ENCODE assay signal across 19 mouse cellular contexts in the genomic region with DNA sequence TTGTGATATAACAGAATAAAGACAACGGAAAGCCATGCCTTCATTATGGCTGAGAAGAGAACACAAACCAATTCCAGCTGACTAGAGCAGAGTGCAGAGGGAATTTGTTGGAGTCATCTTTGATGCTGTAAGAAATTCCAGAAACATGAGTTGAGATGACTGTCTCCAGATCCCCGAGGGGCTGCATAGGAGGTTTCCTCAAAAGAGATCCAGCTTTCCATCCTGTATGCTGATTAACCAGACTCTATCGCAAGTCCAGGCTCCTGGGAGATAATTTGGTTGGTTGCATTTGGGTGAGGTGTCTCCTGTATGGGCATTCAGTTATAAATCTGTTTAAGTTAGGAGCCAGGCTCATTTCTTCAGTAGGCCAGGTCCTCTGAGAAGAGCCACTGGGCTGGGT. TPM values are rescaled to one million over a fixed set of nuclear protein-coding genes. Genes with fewer than 3 reads are reported as not detected.
DNase-seq lines count a peak whose midpoint lies in the region; ATAC-seq and TF ChIP-seq lines count a peak whose summit lies in the region.
"Had no signal": no experiment of that assay in that cellular context is flagged by ENCODE, and none has a peak within 500 bp of the region (broad histone marks: within the 10 kb centered on the region; RNA-seq: fewer than 3 reads in every experiment).

No protein-coding gene starts in this region.

- DNase-seq in heart, adult 11 months, result peak; percentile 66
- no peak for DNase-seq in heart, embryonic 10.5 days (ENCODE audit: low spot score)
- DNase-seq in NIH3T3 (ENCODE audit: low read depth), result peak; percentile 69
- DNase-seq in midbrain, embryonic 14.5 days, result no peak
- DNase-seq in testis, postnatal 14 days (ENCODE audit: low spot score), result no peak
- DNase-seq: adrenal gland, adult 8-10 months; adrenal gland, postnatal 36 days; cerebellum, adult 2 months; cerebellum, postnatal 14 days; embryo, embryonic 11 days; gastrocnemius, postnatal 10 days; heart, postnatal 36 days; kidney, adult 2 months had no signal

- H3K27me3 ChIP-seq in heart, embryonic 10.5 days (ENCODE audit: insufficient read depth, poor library complexity, severe bottlenecking), result no peaks in the 10 kb centered on the region
- H3K27me3 ChIP-seq in E14TG2a.4 (ENCODE audit: insufficient read depth, low read length), result no peaks in the 10 kb centered on the region
- no peaks in the 10 kb centered on the region for H3K27me3 ChIP-seq in midbrain, embryonic 14.5 days (ENCODE audit: control insufficient read depth, insufficient read depth, low read length)
- H3K27me3 ChIP-seq: embryonic facial prominence, embryonic 12.5 days; forebrain, embryonic 15.5 days; heart, embryonic 13.5 days; hindbrain, embryonic 15.5 days had no signal

- WGBS in heart, embryonic 10.5 days, result 87% methylated on average over 3 of the region's 3 CpGs
- 87% methylated on average over 3 of the region's 3 CpGs for WGBS in midbrain, embryonic 14.5 days

- peaks cover 5% of the 10 kb centered on the region for H3K4me1 ChIP-seq in heart, embryonic 10.5 days
- H3K4me1 ChIP-seq in E14TG2a.4 (replicated peaks; ENCODE audit: low read depth, low read length), result peaks cover 51% of the 10 kb centered on the region
- H3K4me1 ChIP-seq in embryonic fibroblast, embryonic 13.5 days (ENCODE audit: control insufficient read depth, insufficient read depth, low read length), result peaks cover 9% of the 10 kb centered on the region
- no peaks in the 10 kb centered on the region; the same call in 1 of the 2 replicates for H3K4me1 ChIP-seq in midbrain, embryonic 14.5 days (ENCODE audit: control insufficient read depth, insufficient read depth, low read length)
- H3K4me1 ChIP-seq: forebrain, embryonic 15.5 days; hindbrain, embryonic 15.5 days had no signal

- no peak overlapping the region for H3K27ac ChIP-seq in heart, embryonic 10.5 days
- H3K27ac ChIP-seq in embryonic fibroblast, embryonic 13.5 days (ENCODE audit: insufficient read depth, low read length), result peak overlapping the region; percentile 27; the same call in 1 of the 2 replicates
- no peak overlapping the region for H3K27ac ChIP-seq in midbrain, embryonic 14.5 days (replicated peaks; ENCODE audit: low read depth, low read length)
- H3K27ac ChIP-seq: embryonic facial prominence, embryonic 12.5 days; forebrain, embryonic 15.5 days; heart, embryonic 13.5 days; hindbrain, embryonic 15.5 days had no signal

- H3K9me3 ChIP-seq in heart, embryonic 10.5 days, result no peaks in the 10 kb centered on the region
- H3K9me3 ChIP-seq in E14TG2a.4 (ENCODE audit: low read length), result no peaks in the 10 kb centered on the region
- no peaks in the 10 kb centered on the region for H3K9me3 ChIP-seq in midbrain, embryonic 14.5 days (ENCODE audit: control insufficient read depth, low read length)
- H3K9me3 ChIP-seq: embryonic facial prominence, embryonic 12.5 days; forebrain, embryonic 15.5 days; heart, embryonic 13.5 days; hindbrain, embryonic 15.5 days had no signal

- no peak for TF ChIP-seq CTCF in E14TG2a.4 (conservative IDR thresholded peaks at IDR 0.05; ENCODE audit: low read length)
- no peak for TF ChIP-seq CTCF in embryonic fibroblast, embryonic 13.5 days (IDR thresholded peaks at IDR 0.05; ENCODE audit: borderline replicate concordance, insufficient read depth, low read length)

- no peak for TF ChIP-seq POLR2A in embryonic fibroblast, embryonic 13.5 days (IDR thresholded peaks at IDR 0.05; ENCODE audit: low read depth, low read length)

- H3K36me3 ChIP-seq in heart, embryonic 10.5 days, result peaks cover 40% of the 10 kb centered on the region
- peaks cover 59% of the 10 kb centered on the region for H3K36me3 ChIP-seq in E14TG2a.4 (ENCODE audit: insufficient read depth, low read length)
- H3K36me3 ChIP-seq in midbrain, embryonic 14.5 days (ENCODE audit: control insufficient read depth, insufficient read depth, low read length), result no peaks in the 10 kb centered on the region
- H3K36me3 ChIP-seq: forebrain, embryonic 15.5 days; hindbrain, embryonic 15.5 days had no signal

- no peak overlapping the region for H3K4me3 ChIP-seq in heart, embryonic 10.5 days
- H3K4me3 ChIP-seq in E14TG2a.4 (replicated peaks; ENCODE audit: low read length), result peak overlapping the region; percentile 89
- H3K4me3 ChIP-seq in embryonic fibroblast, embryonic 13.5 days (ENCODE audit: insufficient read depth, low read length), result no peak overlapping the region
- no peak overlapping the region for H3K4me3 ChIP-seq in midbrain, embryonic 14.5 days (replicated peaks; ENCODE audit: low read depth, low read length)
- H3K4me3 ChIP-seq: embryonic facial prominence, embryonic 12.5 days; forebrain, embryonic 15.5 days; heart, embryonic 13.5 days; hindbrain, embryonic 15.5 days had no signal

- H3K9ac ChIP-seq in midbrain, embryonic 14.5 days (replicated peaks; ENCODE audit: low read length), result no peak overlapping the region
- H3K9ac ChIP-seq: embryonic facial prominence, embryonic 12.5 days; forebrain, embryonic 15.5 days; heart, embryonic 13.5 days; hindbrain, embryonic 15.5 days had no signal

- no peak overlapping the region for H3K4me2 ChIP-seq in midbrain, embryonic 14.5 days (ENCODE audit: low read length)
- H3K4me2 ChIP-seq: embryonic facial prominence, embryonic 12.5 days; forebrain, embryonic 15.5 days; heart, embryonic 13.5 days; hindbrain, embryonic 15.5 days had no signal

- no peak for ATAC-seq in midbrain, embryonic 14.5 days (ENCODE audit: low FRiP score, low TSS enrichment)
- ATAC-seq: forebrain, embryonic 15.5 days had no signal

RNA-seq across cellular contexts. Expression of a gene that starts 5.8 kb away (rescaled TPM):
- polyA plus RNA-seq in heart, embryonic 10.5 days (2016; fragmentation: Nextera tagmentation; extraction: Ambion mirVana), result 122 and 142 TPM in 2 replicates
- 340 and 352 TPM in 2 replicates for polyA plus RNA-seq in embryonic fibroblast, embryonic 13.5 days (2011; ENCODE audit: insufficient read length, low read depth, missing spikeins)
- polyA plus RNA-seq in midbrain, embryonic 14.5 days (2014; fragmentation: Nextera tagmentation; extraction: Ambion mirVana), result 13.9 and 24.9 TPM in 2 replicates

RNA-seq across cellular contexts. Expression of a gene that starts 40.0 kb away (rescaled TPM):
- polyA plus RNA-seq in heart, embryonic 10.5 days (2016; fragmentation: Nextera tagmentation; extraction: Ambion mirVana), result 35.8 and 39.9 TPM in 2 replicates
- polyA plus RNA-seq in embryonic fibroblast, embryonic 13.5 days (2011; ENCODE audit: insufficient read length, low read depth, missing spikeins), result 37.8 and 47.3 TPM in 2 replicates
- 28.8 and 31.0 TPM in 2 replicates for polyA plus RNA-seq in midbrain, embryonic 14.5 days (2014; fragmentation: Nextera tagmentation; extraction: Ambion mirVana)

Comparison
In these comparisons a context has a peak if more than half of its experiments do, and no peak if none do; other contexts are left out.
1. DNase-seq: peak in heart, adult 11 months (single experiment) and NIH3T3 (single experiment); none in heart, embryonic 10.5 days (single experiment), midbrain, embryonic 14.5 days (single experiment) and testis, postnatal 14 days (single experiment).